11 mouse cellular contexts compared by ENCODE assay signal in the genomic region with DNA sequence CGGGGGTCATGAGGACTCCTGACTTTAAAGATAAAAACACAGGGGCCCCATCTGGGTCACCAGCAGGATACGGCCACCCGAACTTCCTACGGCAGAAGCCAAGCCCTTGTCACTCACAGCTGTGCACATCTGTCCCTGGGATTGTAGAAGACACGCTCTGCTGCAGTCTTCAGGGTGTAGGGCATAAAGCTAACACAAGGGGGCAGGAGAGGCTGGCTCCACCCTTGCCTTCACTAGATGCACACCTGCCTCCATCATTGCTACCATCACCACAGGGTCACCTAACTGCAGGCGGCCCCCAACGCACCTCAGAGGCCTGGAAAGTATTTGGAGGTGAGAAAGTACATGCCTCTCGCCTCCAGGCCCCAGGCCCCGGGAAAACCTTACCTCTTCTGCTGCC. TPM values are rescaled to one million over a fixed set of nuclear protein-coding genes. Genes with fewer than 3 reads are reported as not detected.
DNase-seq lines count a peak whose midpoint lies in the region; ATAC-seq and TF ChIP-seq lines count a peak whose summit lies in the region.
"Had no signal": no experiment of that assay in that cellular context is flagged by ENCODE, and none has a peak within 500 bp of the region (broad histone marks: within the 10 kb centered on the region; RNA-seq: fewer than 3 reads in every experiment).

No protein-coding gene starts in this region.

- H3K9me3 ChIP-seq in midbrain, embryonic 16.5 days (replicated peaks; ENCODE audit: control insufficient read depth, low read length, poor library complexity, severe bottlenecking): no peaks in the 10 kb centered on the region
- H3K9me3 ChIP-seq: embryonic facial prominence, embryonic 13.5 days; limb, embryonic 15.5 days had no signal

- no peak overlapping the region for H3K4me3 ChIP-seq in kidney, adult 2 months (ENCODE audit: insufficient read depth, low read depth, low read length)
- no peak overlapping the region for H3K4me3 ChIP-seq in midbrain, embryonic 16.5 days (ENCODE audit: low read depth, low read length)
- H3K4me3 ChIP-seq: embryonic facial prominence, embryonic 13.5 days; limb, embryonic 15.5 days had no signal

- no peak for DNase-seq in kidney, adult 2 months
- no peak for DNase-seq in kidney, postnatal 4 days
- peak; percentile 51 for DNase-seq in thymus, postnatal 0 days (ENCODE audit: low spot score)
- no peak for DNase-seq in thymus, postnatal 14 days
- DNase-seq in thymus, postnatal 4 days: peak; percentile 66
- DNase-seq in left cerebral cortex, adult 11 months (ENCODE audit: low spot score): no peak

- WGBS in kidney, adult 2 months: 95% methylated on average over 9 of the region's 9 CpGs
- 94% methylated on average over 9 of the region's 9 CpGs for WGBS in midbrain, embryonic 16.5 days

- peaks cover 3% of the 10 kb centered on the region; the same call in 1 of the 2 replicates for H3K36me3 ChIP-seq in kidney, adult 2 months (ENCODE audit: control insufficient read depth, insufficient read depth, low read length)
- peaks cover 79% of the 10 kb centered on the region for H3K36me3 ChIP-seq in midbrain, embryonic 16.5 days (ENCODE audit: control insufficient read depth, insufficient read depth, low read length)

- H3K27ac ChIP-seq in kidney, adult 2 months (ENCODE audit: insufficient read depth, low read depth, low read length): no peak overlapping the region
- H3K27ac ChIP-seq in midbrain, embryonic 16.5 days (ENCODE audit: low read length): no peak overlapping the region
- H3K27ac ChIP-seq: embryonic facial prominence, embryonic 13.5 days; limb, embryonic 15.5 days had no signal

- TF ChIP-seq CTCF in kidney, adult 2 months (conservative IDR thresholded peaks at IDR 0.05; ENCODE audit: insufficient read depth, insufficient read length, low read depth, low read length): peak; percentile 67

- H3K27me3 ChIP-seq in kidney, adult 2 months (replicated peaks; ENCODE audit: control insufficient read depth, insufficient read depth, low read length): no peaks in the 10 kb centered on the region
- no peaks in the 10 kb centered on the region for H3K27me3 ChIP-seq in midbrain, embryonic 16.5 days (ENCODE audit: control insufficient read depth, insufficient read depth, low read depth, low read length)
- H3K27me3 ChIP-seq: embryonic facial prominence, embryonic 13.5 days; limb, embryonic 15.5 days; Patski had no signal

- 0 out of 2 replicates have a peak, but pooled peaks have one; percentile 36 for ATAC-seq in granulocyte monocyte progenitor cell, adult 5-6 weeks (replicated peaks; ENCODE audit: poor library complexity, severe bottlenecking)
- no peak for ATAC-seq in midbrain, embryonic 16.5 days
- ATAC-seq: Patski had no signal

- no peak overlapping the region for H3K4me2 ChIP-seq in midbrain, embryonic 16.5 days (ENCODE audit: low read length)
- H3K4me2 ChIP-seq: embryonic facial prominence, embryonic 13.5 days; limb, embryonic 15.5 days had no signal

- no peaks in the 10 kb centered on the region for H3K4me1 ChIP-seq in kidney, adult 2 months (ENCODE audit: control insufficient read depth, insufficient read depth, low read length)
- H3K4me1 ChIP-seq in midbrain, embryonic 16.5 days (ENCODE audit: control insufficient read depth, insufficient read depth, low read length): no peaks in the 10 kb centered on the region

- TF ChIP-seq POLR2A in kidney, adult 2 months (IDR thresholded peaks at IDR 0.05; ENCODE audit: low read depth, low read length): no peak

- H3K9ac ChIP-seq in midbrain, embryonic 16.5 days (ENCODE audit: low read depth, low read length): no peak overlapping the region
- H3K9ac ChIP-seq: embryonic facial prominence, embryonic 13.5 days; limb, embryonic 15.5 days had no signal

RNA-seq across cellular contexts. Expression of gene Ttyh3, which starts 19.8 kb away (rescaled TPM):
- polyA plus RNA-seq in kidney, adult 2 months (2012; rRNA removed): 33.5 and 35.6 TPM in 2 replicates
- 10.4 and 12.3 TPM in 2 replicates for polyA plus RNA-seq in thymus, postnatal 0 days (2015; fragmentation: Nextera tagmentation; extraction: Ambion mirVana)
- total RNA-seq in granulocyte monocyte progenitor cell, adult 5-6 weeks (2014; fragmentation: Nextera tagmentation): 42.0 and 47.9 TPM in 2 replicates
- 8.7 and 9.2 TPM in 2 replicates for total RNA-seq in granulocyte monocyte progenitor cell, adult 5-6 weeks (2017)
- polyA plus RNA-seq in midbrain, embryonic 16.5 days (2015; fragmentation: Nextera tagmentation; extraction: Ambion mirVana): 56.0 and 61.5 TPM in 2 replicates

RNA-seq across cellular contexts. Expression of gene Lfng, which starts 21.9 kb away (rescaled TPM):
- 37.8 and 43.3 TPM in 2 replicates for polyA plus RNA-seq in kidney, adult 2 months (2012; rRNA removed)
- 13.2 and 13.3 TPM in 2 replicates for polyA plus RNA-seq in thymus, postnatal 0 days (2015; fragmentation: Nextera tagmentation; extraction: Ambion mirVana)
- total RNA-seq in granulocyte monocyte progenitor cell, adult 5-6 weeks (2014; fragmentation: Nextera tagmentation): 8.2 and 9.9 TPM in 2 replicates
- 1.9 and 14.6 TPM in 2 replicates for total RNA-seq in granulocyte monocyte progenitor cell, adult 5-6 weeks (2017)
- polyA plus RNA-seq in midbrain, embryonic 16.5 days (2015; fragmentation: Nextera tagmentation; extraction: Ambion mirVana): 18.4 and 23.1 TPM in 2 replicates

Comparison
In these comparisons a context has a peak if more than half of its experiments do, and no peak if none do; other contexts are left out.
1. DNase-seq: peak in thymus, postnatal 0 days (single experiment) and thymus, postnatal 4 days (single experiment); none in kidney, adult 2 months (single experiment), kidney, postnatal 4 days (0 of 2), thymus, postnatal 14 days (single experiment) and left cerebral cortex, adult 11 months (single experiment).